Mouse (Mus musculus) embryonic facial prominence, embryonic 15.5 days (tissue): ENCODE measurements around the gene Stx1b. TPM values are rescaled to one million over a fixed set of nuclear protein-coding genes. Genes with fewer than 3 reads are reported as not detected.

Experiments used
- ATAC-seq: fragments of 200-750 bp; cut with Nextera tagmentation; 2 replicates; pipeline ENCODE4 v1.8.0; 2017; ENCODE audit warnings: low read depth, moderate TSS enrichment; ENCODE audit not compliant: insufficient number of reproducible peaks, low FRiP score, low TSS enrichment
- H3K27ac ChIP-seq: fragments of 300-500 bp; sonication (generic); replicated peaks from 2 replicates; pipeline ENCODE4 v1.5.1; 2015; ENCODE audit warnings: mild to moderate bottlenecking, inconsistent platforms
- H3K27me3 ChIP-seq: fragments of 300-500 bp; sonication (generic); 2 replicates; pipeline ENCODE4 v1.6.1; 2015; ENCODE audit warnings: inconsistent platforms
- H3K36me3 ChIP-seq: fragments of 300-500 bp; sonication (generic); 2 replicates; pipeline ENCODE4 v1.6.1; 2015; ENCODE audit warnings: mild to moderate bottlenecking, inconsistent platforms
- H3K4me1 ChIP-seq: fragments of 300-500 bp; sonication (generic); 2 replicates; pipeline ENCODE4 v1.6.1; 2015; ENCODE audit warnings: inconsistent platforms
- H3K4me2 ChIP-seq: fragments of 300-500 bp; sonication (generic); replicated peaks from 2 replicates; pipeline ENCODE4 v1.6.1; 2015; ENCODE audit warnings: mild to moderate bottlenecking, inconsistent platforms
- H3K4me3 ChIP-seq: fragments of 300-500 bp; sonication (generic); replicated peaks from 2 replicates; pipeline ENCODE4 v1.5.1; 2015; ENCODE audit warnings: mild to moderate bottlenecking, inconsistent platforms
- H3K9ac ChIP-seq: fragments of 300-500 bp; sonication (generic); 2 replicates; pipeline ENCODE4 v1.6.1; 2015; ENCODE audit warnings: inconsistent platforms
- H3K9me3 ChIP-seq: fragments of 300-500 bp; sonication (generic); replicated peaks from 2 replicates; pipeline ENCODE4 v1.6.1; 2016; ENCODE audit warnings: inconsistent platforms
- WGBS: fragments of 180-500 bp; shearing (Covaris S2); methylation state at CpG from one replicate; pipeline ENCODE4 v1.1.7; 2015; 5-methylcytosine and 5-hydroxymethylcytosine counted together
- polyA plus RNA-seq: library from polyadenylated mRNA; unstranded; fragments of >200 nt; fragmentation: Nextera tagmentation; extraction: Ambion mirVana; gene quantifications from 2 replicates; pipeline ENCODE4 v1.2.1, GENCODE M21; 2015

The Stx1b gene
- polyA plus RNA-seq, 1 experiment from 2014 or later = 6.9 TPM

DNA sequence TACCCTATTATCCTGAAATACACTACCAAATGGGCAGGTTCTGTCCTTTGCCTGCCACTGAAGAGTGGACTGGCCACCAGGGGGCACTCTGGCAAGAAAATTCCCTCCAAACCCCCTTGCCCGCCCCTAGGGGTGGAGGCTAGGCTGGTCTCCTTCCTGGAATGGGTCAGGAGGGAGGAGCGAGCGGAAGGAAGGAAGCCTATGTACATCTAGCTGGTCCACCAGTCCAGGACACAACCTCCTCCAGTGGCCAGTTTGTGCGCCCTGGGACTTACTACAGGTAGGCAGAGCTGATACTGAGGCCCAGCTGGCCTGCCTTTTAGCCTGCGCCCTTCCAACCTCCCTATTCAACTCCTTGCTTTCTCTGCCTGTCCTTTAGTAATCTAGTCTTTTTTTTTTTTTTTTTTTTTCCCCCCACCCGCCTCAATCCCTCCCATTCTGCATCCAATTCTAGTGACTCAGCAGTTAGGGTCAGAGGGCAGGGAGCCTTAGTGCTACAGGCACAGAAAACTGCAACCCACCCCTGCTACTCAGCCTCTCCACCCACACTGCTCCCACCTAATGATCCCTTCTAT is 23.8 kb downstream of the Stx1b start, which contains the start of gene Hsd3b7:
TSS of gene Hsd3b7 (plus strand) at position 170 of the 575 bp plus-strand sequence.
- no peak within 1 kb of the TSS for H3K9ac ChIP-seq
- H3K27me3 ChIP-seq = no peaks in the 10 kb centered on the region
- no peaks in the 10 kb centered on the region for H3K9me3 ChIP-seq
- 22% methylated on average over 6 of the region's 6 CpGs for WGBS
- H3K4me3 ChIP-seq = peak within 1 kb of the TSS; percentile 35
- peak within 1 kb of the TSS; percentile 69 for H3K27ac ChIP-seq
- peaks cover 75% of the 10 kb centered on the region for H3K36me3 ChIP-seq
- peak; percentile 79 for ATAC-seq
- H3K4me1 ChIP-seq = peaks cover 14% of the 10 kb centered on the region
- H3K4me2 ChIP-seq = peak within 1 kb of the TSS; percentile 49

- WGBS = 88% methylated on average over 1 of the region's 1 CpGs
- Histone ChIP-seq H3K36me3 (peaks cover 83% of the 10 kb centered on the region), H3K4me1 (peaks cover 14% of the 10 kb centered on the region), H3K27ac (no peak overlapping the region), H3K9ac (no peak overlapping the region), H3K9me3 (no peaks in the 10 kb centered on the region), H3K27me3 (no peaks in the 10 kb centered on the region), H3K4me2 (no peak overlapping the region), H3K4me3 (no peak overlapping the region)
- no peak for ATAC-seq
Measured at GRCm38 (mm10) chr7:127799738-127800137, 24.6 kb downstream of the Stx1b start.

DNA sequence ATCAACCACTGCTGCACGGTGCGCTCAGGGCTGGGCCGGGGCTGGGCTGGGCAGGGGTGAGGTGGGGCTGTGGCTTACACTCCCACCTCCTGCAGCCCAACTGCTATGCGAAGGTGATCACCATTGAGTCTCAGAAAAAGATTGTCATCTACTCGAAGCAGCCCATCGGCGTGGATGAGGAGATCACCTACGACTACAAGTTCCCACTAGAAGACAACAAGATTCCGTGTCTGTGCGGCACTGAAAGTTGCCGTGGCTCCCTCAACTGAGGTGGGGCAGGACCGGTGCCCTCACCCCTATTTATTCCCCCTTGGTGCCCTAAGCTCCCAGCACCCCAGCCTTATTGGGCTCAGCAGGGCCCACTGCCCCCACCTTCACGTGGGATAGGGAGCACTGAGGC is 25.1 kb downstream of the Stx1b start:
- no peak for ATAC-seq
- Histone ChIP-seq H3K9ac (no peak overlapping the region), H3K9me3 (no peaks in the 10 kb centered on the region), H3K36me3 (peaks cover 81% of the 10 kb centered on the region), H3K4me3 (no peak overlapping the region), H3K4me2 (no peak overlapping the region), H3K27me3 (no peaks in the 10 kb centered on the region), H3K4me1 (peaks cover 14% of the 10 kb centered on the region), H3K27ac (no peak overlapping the region)
- WGBS = 90% methylated on average over 13 of the region's 13 CpGs

DNA sequence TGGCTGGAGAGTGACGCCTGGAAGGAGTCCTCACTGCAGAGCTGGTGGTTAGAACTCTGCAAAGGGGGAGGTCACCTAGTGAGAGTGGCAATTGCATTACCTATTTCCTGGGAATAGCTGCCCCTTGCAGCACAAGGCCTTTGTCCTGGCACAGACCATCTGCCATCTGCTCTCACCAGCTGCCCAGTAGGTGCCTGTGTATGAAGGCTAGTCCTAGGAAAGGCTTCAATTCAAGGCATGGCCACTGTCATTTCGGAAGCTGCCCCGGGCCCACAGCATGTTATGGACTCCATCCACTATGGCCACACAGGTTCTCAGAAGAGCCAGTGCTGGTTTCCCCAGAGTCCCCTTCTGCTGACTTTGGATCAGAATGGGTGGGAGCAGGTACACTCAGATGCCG is 25.8 kb downstream of the Stx1b start:
- Histone ChIP-seq H3K27ac (no peak overlapping the region), H3K36me3 (peaks cover 82% of the 10 kb centered on the region), H3K4me3 (no peak overlapping the region), H3K9ac (no peak overlapping the region), H3K4me1 (peaks cover 14% of the 10 kb centered on the region), H3K27me3 (no peaks in the 10 kb centered on the region), H3K9me3 (no peaks in the 10 kb centered on the region), H3K4me2 (no peak overlapping the region)
- ATAC-seq = no peak
- WGBS = 87% methylated on average over 4 of the region's 4 CpGs

GRCm38 (mm10) chr7:127797076-127797845 is 27.1 kb downstream of the Stx1b start:
- Histone ChIP-seq H3K4me1 (peaks cover 14% of the 10 kb centered on the region), H3K27me3 (no peaks in the 10 kb centered on the region), H3K9ac (no peak overlapping the region), H3K4me3 (no peak overlapping the region), H3K27ac (no peak overlapping the region), H3K9me3 (no peaks in the 10 kb centered on the region), H3K36me3 (peaks cover 83% of the 10 kb centered on the region), H3K4me2 (no peak overlapping the region)
- ATAC-seq = no peak
- 89% methylated on average over 23 of the region's 23 CpGs for WGBS

DNA sequence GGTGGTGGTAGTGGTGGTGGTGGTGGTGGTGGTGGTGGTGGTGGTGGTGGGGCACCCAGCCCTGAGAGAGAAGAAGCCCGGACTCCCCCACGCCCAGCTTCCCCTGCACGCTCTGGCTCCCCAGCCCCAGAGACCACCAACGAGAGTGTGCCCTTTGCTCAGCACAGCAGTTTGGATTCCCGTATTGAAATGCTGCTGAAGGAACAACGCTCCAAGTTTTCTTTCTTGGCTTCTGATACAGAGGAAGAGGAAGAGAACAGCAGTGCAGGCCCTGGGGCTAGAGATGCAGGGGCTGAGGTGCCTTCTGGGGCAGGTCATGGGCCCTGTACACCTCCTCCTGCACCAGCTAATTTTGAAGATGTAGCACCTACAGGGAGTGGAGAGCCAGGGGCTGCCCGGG is 39.0 kb downstream of the Stx1b start, which contains the start of gene Gm49388:
TSS of gene Gm49388 (plus strand) at position 301 of the 400 bp plus-strand sequence.
- Histone ChIP-seq H3K9me3 (no peaks in the 10 kb centered on the region), H3K9ac (no peak within 1 kb of the TSS), H3K4me1 (no peaks in the 10 kb centered on the region), H3K36me3 (peaks cover 97% of the 10 kb centered on the region), H3K27me3 (no peaks in the 10 kb centered on the region), H3K4me2 (no peak within 1 kb of the TSS), H3K4me3 (no peak within 1 kb of the TSS), H3K27ac (no peak within 1 kb of the TSS)
- 89% methylated on average over 7 of the region's 7 CpGs for WGBS
- no peak for ATAC-seq

GRCm38 (mm10) chr7:127778350-127778749 is 46.0 kb downstream of the Stx1b start:
- 78% methylated on average over 4 of the region's 4 CpGs for WGBS
- H3K27me3 ChIP-seq = no peaks in the 10 kb centered on the region
- H3K36me3 ChIP-seq = peaks cover 41% of the 10 kb centered on the region
- no peaks in the 10 kb centered on the region for H3K9me3 ChIP-seq
- H3K4me1 ChIP-seq = peaks cover 24% of the 10 kb centered on the region
- H3K27ac ChIP-seq = no peak overlapping the region
- H3K4me2 ChIP-seq = peak overlapping the region; percentile 79
- no peak for ATAC-seq
- peak overlapping the region; percentile 87 for H3K4me3 ChIP-seq
- H3K9ac ChIP-seq = peak overlapping the region; percentile 83

- H3K4me2 ChIP-seq = peak overlapping the region; percentile 79
- H3K9ac ChIP-seq = peak overlapping the region; percentile 83
- WGBS = 2% methylated on average over 62 of the region's 66 CpGs
- H3K27me3 ChIP-seq = no peaks in the 10 kb centered on the region
- peaks cover 24% of the 10 kb centered on the region for H3K4me1 ChIP-seq
- H3K36me3 ChIP-seq = peaks cover 38% of the 10 kb centered on the region
- peak overlapping the region; percentile 87 for H3K4me3 ChIP-seq
- ATAC-seq = peak; percentile 51
- H3K27ac ChIP-seq = peak overlapping the region; percentile 99
- H3K9me3 ChIP-seq = no peaks in the 10 kb centered on the region
Measured at GRCm38 (mm10) chr7:127777474-127778266, 46.7 kb downstream of the Stx1b start.

GRCm38 (mm10) chr7:127776878-127777473 is 47.4 kb downstream of the Stx1b start:
- ATAC-seq = peak; percentile 90
- Histone ChIP-seq H3K4me2 (peak overlapping the region; percentile 79), H3K4me1 (peaks cover 24% of the 10 kb centered on the region), H3K9ac (peak overlapping the region; percentile 83), H3K36me3 (peaks cover 31% of the 10 kb centered on the region), H3K27ac (peak overlapping the region; percentile 99), H3K4me3 (peak overlapping the region; percentile 87), H3K27me3 (no peaks in the 10 kb centered on the region), H3K9me3 (no peaks in the 10 kb centered on the region)
- WGBS = under 1% methylated on average over 69 of the region's 70 CpGs

DNA sequence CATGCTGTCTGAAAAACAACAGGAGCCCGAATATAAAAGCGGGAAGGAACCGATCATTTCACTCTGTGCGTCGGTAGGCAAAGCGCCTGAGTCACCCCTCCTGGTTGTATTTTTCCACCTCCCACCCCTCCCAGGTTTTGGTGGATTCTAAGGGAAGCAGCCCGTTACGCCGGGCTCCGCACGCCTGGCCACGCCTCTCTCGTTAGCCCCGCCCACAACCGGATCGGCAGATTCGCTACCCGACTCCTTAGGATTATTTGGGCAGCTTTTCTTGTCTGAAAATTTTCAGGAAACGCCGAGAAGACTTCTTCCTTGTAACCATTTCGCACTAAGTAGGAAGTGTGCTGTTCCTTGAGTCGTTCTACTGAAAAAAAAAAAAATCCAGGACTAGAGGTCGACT is 47.9 kb downstream of the Stx1b start, which contains the start of gene Setd1a:
TSS of gene Setd1a (plus strand) at position 245 of the 400 bp plus-strand sequence.
- WGBS = under 1% methylated on average over 23 of the region's 23 CpGs
- Histone ChIP-seq H3K27me3 (no peaks in the 10 kb centered on the region), H3K4me2 (peak within 1 kb of the TSS; percentile 79), H3K9ac (peak within 1 kb of the TSS; percentile 83), H3K9me3 (no peaks in the 10 kb centered on the region), H3K36me3 (peaks cover 25% of the 10 kb centered on the region), H3K4me1 (peaks cover 26% of the 10 kb centered on the region), H3K27ac (peak within 1 kb of the TSS; percentile 99), H3K4me3 (peak within 1 kb of the TSS; percentile 87)
- ATAC-seq = peak; percentile 78
